Mouse (Mus musculus): ENCODE measurements around the gene Fstl4. TPM values are rescaled to one million over a fixed set of nuclear protein-coding genes. Genes with fewer than 3 reads are reported as not detected.

Fstl4 gene
- polyA plus RNA-seq, 1 experiment = 0.05 TPM

DNA sequence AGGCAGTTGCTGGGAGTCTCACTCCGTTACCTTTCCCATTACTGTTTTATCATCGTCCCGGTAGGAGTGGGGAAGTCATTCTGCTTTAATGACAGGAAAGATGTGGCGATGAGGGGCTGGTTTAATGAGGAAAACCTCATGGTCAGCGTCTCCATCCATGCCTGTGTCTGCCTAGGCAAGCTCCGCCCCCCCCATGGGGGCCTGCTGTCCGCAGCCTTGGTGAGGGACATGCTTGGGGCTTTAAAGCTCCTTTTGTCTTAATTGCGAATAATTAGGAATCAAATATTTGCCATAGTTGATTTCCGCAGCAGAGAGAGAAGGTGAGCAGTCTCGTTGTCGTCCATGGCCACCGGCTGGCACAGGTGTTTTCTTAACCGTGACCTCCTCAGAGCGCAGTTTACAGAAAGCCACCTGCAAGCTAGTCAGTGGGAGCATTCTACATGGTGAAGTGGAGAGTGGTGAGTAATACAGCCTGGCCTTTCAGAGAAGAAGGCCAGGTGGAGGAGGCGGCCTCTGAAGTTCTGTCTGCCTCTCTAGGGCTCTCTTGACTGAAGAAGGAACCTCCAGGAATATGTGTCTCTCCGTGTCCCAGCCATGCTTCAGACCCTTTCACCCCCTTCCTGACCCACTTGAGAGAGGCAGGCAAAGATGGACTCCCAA, 232.1 kb downstream of the Fstl4 start:
- no peaks in the 10 kb centered on the region for H3K27me3 ChIP-seq (replicated peaks; ENCODE audit: control insufficient read depth, insufficient read depth, low read length)
- no peaks in the 10 kb centered on the region for H3K4me1 ChIP-seq (ENCODE audit: control insufficient read depth, insufficient read depth, low read length)
- DNase-seq = no peak
- no peak for TF ChIP-seq CTCF (conservative IDR thresholded peaks at IDR 0.05; ENCODE audit: insufficient read depth, insufficient read length, low read depth, low read length)
- H3K27ac ChIP-seq (ENCODE audit: insufficient read depth, low read depth, low read length) = no peak overlapping the region
- WGBS = 45% methylated on average over 16 of the region's 16 CpGs
- H3K4me3 ChIP-seq (ENCODE audit: insufficient read depth, low read depth, low read length) = no peak overlapping the region
- H3K36me3 ChIP-seq (ENCODE audit: control insufficient read depth, insufficient read depth, low read length) = no peaks in the 10 kb centered on the region

- WGBS = 43% methylated on average over 4 of the region's 4 CpGs
- DNase-seq = no peak
- no peak overlapping the region for H3K4me3 ChIP-seq (ENCODE audit: insufficient read depth, low read depth, low read length)
- H3K36me3 ChIP-seq (ENCODE audit: control insufficient read depth, insufficient read depth, low read length) = no peaks in the 10 kb centered on the region
- no peak overlapping the region for H3K27ac ChIP-seq (ENCODE audit: insufficient read depth, low read depth, low read length)
- H3K4me1 ChIP-seq (ENCODE audit: control insufficient read depth, insufficient read depth, low read length) = no peaks in the 10 kb centered on the region
- H3K27me3 ChIP-seq (replicated peaks; ENCODE audit: control insufficient read depth, insufficient read depth, low read length) = no peaks in the 10 kb centered on the region
- TF ChIP-seq CTCF (conservative IDR thresholded peaks at IDR 0.05; ENCODE audit: insufficient read depth, insufficient read length, low read depth, low read length) (no peak), POLR2A (IDR thresholded peaks at IDR 0.05; ENCODE audit: low read depth, low read length) (no peak)
Observed at GRCm38 (mm10) chr11:52997421-52997820, 233.0 kb downstream of the Fstl4 start.

GRCm38 (mm10) chr11:53000226-53000625, 235.8 kb downstream of the Fstl4 start:
- H3K4me3 ChIP-seq (ENCODE audit: insufficient read depth, low read depth, low read length) = no peak overlapping the region
- no peak overlapping the region for H3K27ac ChIP-seq (ENCODE audit: insufficient read depth, low read depth, low read length)
- no peaks in the 10 kb centered on the region for H3K27me3 ChIP-seq (replicated peaks; ENCODE audit: control insufficient read depth, insufficient read depth, low read length)
- no peaks in the 10 kb centered on the region for H3K36me3 ChIP-seq (ENCODE audit: control insufficient read depth, insufficient read depth, low read length)
- WGBS = 90% methylated on average over 11 of the region's 11 CpGs
- DNase-seq = no peak
- H3K4me1 ChIP-seq (ENCODE audit: control insufficient read depth, insufficient read depth, low read length) = no peaks in the 10 kb centered on the region
- TF ChIP-seq POLR2A (IDR thresholded peaks at IDR 0.05; ENCODE audit: low read depth, low read length) = no peak
- no peak for TF ChIP-seq CTCF (conservative IDR thresholded peaks at IDR 0.05; ENCODE audit: insufficient read depth, insufficient read length, low read depth, low read length)

- no peaks in the 10 kb centered on the region for H3K27me3 ChIP-seq (replicated peaks; ENCODE audit: control insufficient read depth, insufficient read depth, low read length)
- H3K4me3 ChIP-seq (ENCODE audit: insufficient read depth, low read depth, low read length) = no peak overlapping the region
- no peak overlapping the region for H3K27ac ChIP-seq (ENCODE audit: insufficient read depth, low read depth, low read length)
- no peaks in the 10 kb centered on the region for H3K36me3 ChIP-seq (ENCODE audit: control insufficient read depth, insufficient read depth, low read length)
- H3K4me1 ChIP-seq (ENCODE audit: control insufficient read depth, insufficient read depth, low read length) = no peaks in the 10 kb centered on the region
- no peak for TF ChIP-seq POLR2A (IDR thresholded peaks at IDR 0.05; ENCODE audit: low read depth, low read length)
- TF ChIP-seq CTCF (conservative IDR thresholded peaks at IDR 0.05; ENCODE audit: insufficient read depth, insufficient read length, low read depth, low read length) = no peak
- no peak for DNase-seq
- WGBS = 88% methylated on average over 7 of the region's 7 CpGs
Observed at GRCm38 (mm10) chr11:53003361-53003760, 238.9 kb downstream of the Fstl4 start.

GRCm38 (mm10) chr11:53003811-53004210, 239.4 kb downstream of the Fstl4 start:
- no peak overlapping the region for H3K4me3 ChIP-seq (ENCODE audit: insufficient read depth, low read depth, low read length)
- WGBS = 72% methylated on average over 9 of the region's 9 CpGs
- no peaks in the 10 kb centered on the region for H3K36me3 ChIP-seq (ENCODE audit: control insufficient read depth, insufficient read depth, low read length)
- no peaks in the 10 kb centered on the region for H3K27me3 ChIP-seq (replicated peaks; ENCODE audit: control insufficient read depth, insufficient read depth, low read length)
- H3K27ac ChIP-seq (ENCODE audit: insufficient read depth, low read depth, low read length) = no peak overlapping the region
- DNase-seq = no peak
- no peaks in the 10 kb centered on the region for H3K4me1 ChIP-seq (ENCODE audit: control insufficient read depth, insufficient read depth, low read length)
- no peak for TF ChIP-seq POLR2A (IDR thresholded peaks at IDR 0.05; ENCODE audit: low read depth, low read length)
- no peak for TF ChIP-seq CTCF (conservative IDR thresholded peaks at IDR 0.05; ENCODE audit: insufficient read depth, insufficient read length, low read depth, low read length)

- Histone ChIP-seq H3K27me3 (replicated peaks; ENCODE audit: control insufficient read depth, insufficient read depth, low read length) (no peaks in the 10 kb centered on the region), H3K4me3 (ENCODE audit: insufficient read depth, low read depth, low read length) (no peak overlapping the region), H3K4me1 (ENCODE audit: control insufficient read depth, insufficient read depth, low read length) (no peaks in the 10 kb centered on the region), H3K36me3 (ENCODE audit: control insufficient read depth, insufficient read depth, low read length) (no peaks in the 10 kb centered on the region), H3K27ac (ENCODE audit: insufficient read depth, low read depth, low read length) (no peak overlapping the region)
- TF ChIP-seq CTCF (conservative IDR thresholded peaks at IDR 0.05; ENCODE audit: insufficient read depth, insufficient read length, low read depth, low read length) (no peak), POLR2A (IDR thresholded peaks at IDR 0.05; ENCODE audit: low read depth, low read length) (no peak)
- no peak for DNase-seq
- 82% methylated on average over 7 of the region's 7 CpGs for WGBS
Observed at GRCm38 (mm10) chr11:53009597-53009996, 245.2 kb downstream of the Fstl4 start.

GRCm38 (mm10) chr11:53011996-53012505, 247.6 kb downstream of the Fstl4 start:
- no peak for DNase-seq
- Histone ChIP-seq H3K36me3 (ENCODE audit: control insufficient read depth, insufficient read depth, low read length) (no peaks in the 10 kb centered on the region), H3K27me3 (replicated peaks; ENCODE audit: control insufficient read depth, insufficient read depth, low read length) (no peaks in the 10 kb centered on the region), H3K27ac (ENCODE audit: insufficient read depth, low read depth, low read length) (no peak overlapping the region), H3K4me3 (ENCODE audit: insufficient read depth, low read depth, low read length) (no peak overlapping the region), H3K4me1 (ENCODE audit: control insufficient read depth, insufficient read depth, low read length) (no peaks in the 10 kb centered on the region)
- WGBS = 80% methylated on average over 6 of the region's 6 CpGs
- TF ChIP-seq POLR2A (IDR thresholded peaks at IDR 0.05; ENCODE audit: low read depth, low read length) (no peak), CTCF (conservative IDR thresholded peaks at IDR 0.05; ENCODE audit: insufficient read depth, insufficient read length, low read depth, low read length) (no peak)

All from kidney, adult 2 months (tissue).